Mouse (Mus musculus): Measurements from ENCODE around the gene Pawr. TPM values are rescaled to one million over a fixed set of nuclear protein-coding genes. Genes with fewer than 3 reads are reported as not detected.

Gene Pawr
- total RNA-seq, 2 experiments from 2014 or later, result 2.9 to 3.9 TPM

DNA sequence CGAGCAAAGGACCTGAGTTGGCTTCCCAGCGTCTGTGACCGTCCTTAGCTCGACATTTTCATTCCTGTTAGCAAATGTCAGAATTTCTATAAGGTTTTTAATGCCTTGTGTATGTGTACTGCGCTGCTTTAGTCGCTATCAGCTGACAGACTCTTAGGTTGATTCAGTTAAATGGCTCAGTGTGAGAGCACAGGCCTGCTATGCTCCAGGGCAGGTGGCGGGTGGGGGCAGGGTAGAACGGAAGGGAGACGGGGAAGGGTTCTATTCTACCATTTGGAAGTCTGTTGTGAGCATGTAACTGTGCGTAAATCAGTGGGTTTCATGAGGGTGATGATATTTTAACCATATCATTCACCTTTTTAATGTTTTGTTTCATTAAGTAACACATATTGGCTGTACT is 21.0 kb downstream of the Pawr start:
- no peak for DNase-seq
- intact Hi-C loops (cut with DNase I), result no loop called here

DNA sequence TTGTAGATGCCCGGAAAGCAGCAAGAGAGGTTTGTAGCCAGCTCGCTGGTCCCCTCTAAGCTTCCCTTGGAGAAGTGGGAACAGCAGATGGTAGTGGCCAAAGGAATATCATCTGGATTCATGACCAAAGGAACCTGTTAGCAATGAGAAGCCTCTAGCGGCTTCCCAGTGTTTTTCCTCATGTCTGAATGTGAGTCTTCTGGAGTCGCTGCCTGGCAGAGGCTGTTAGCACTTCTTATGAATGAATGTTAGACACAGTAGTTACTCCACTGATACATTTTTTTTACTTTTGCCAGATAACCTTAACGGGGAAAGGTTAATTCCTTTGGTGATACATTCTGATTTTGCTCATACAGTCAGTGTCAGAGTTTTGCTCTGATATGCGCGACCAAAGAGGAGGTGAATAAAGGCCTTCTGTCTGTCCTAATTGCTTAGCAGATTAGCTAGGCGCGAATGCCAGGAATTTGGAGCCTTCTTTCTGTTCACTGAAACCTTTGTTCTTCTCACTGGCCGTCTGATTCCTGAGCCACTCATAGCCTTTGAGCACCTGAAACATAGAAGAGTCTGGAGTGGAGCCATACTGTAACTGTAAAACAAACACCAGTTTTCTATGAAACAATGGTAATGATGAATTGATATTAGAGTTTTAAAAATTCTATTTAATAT is 22.9 kb downstream of the Pawr start:
- no peak for DNase-seq

DNA sequence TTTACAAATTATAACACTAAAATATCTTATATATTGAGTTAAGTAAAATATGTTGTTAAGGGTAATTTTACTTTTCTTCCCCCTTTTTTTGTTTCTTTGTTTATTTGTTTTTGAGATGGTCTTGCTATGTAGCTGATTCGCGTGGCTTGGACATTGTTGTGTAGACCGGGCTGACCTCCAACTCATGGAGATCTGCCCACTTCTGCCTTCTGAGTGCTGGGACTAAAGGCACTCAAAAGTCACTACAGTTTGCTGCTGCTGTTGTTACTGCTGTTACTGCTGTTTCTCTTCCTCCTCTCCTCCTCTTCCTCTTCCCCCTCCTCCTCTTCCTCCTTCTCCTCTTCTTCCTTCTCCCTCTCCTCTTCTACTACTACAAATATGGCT is 23.5 kb downstream of the Pawr start:
- DNase-seq, result peak; percentile 50
- intact Hi-C loops (cut with DNase I), result no loop called here

More for the DNA sequence above, 22.9 kb downstream of the Pawr start:
- intact Hi-C loops (cut with DNase I), result no loop called here

DNA sequence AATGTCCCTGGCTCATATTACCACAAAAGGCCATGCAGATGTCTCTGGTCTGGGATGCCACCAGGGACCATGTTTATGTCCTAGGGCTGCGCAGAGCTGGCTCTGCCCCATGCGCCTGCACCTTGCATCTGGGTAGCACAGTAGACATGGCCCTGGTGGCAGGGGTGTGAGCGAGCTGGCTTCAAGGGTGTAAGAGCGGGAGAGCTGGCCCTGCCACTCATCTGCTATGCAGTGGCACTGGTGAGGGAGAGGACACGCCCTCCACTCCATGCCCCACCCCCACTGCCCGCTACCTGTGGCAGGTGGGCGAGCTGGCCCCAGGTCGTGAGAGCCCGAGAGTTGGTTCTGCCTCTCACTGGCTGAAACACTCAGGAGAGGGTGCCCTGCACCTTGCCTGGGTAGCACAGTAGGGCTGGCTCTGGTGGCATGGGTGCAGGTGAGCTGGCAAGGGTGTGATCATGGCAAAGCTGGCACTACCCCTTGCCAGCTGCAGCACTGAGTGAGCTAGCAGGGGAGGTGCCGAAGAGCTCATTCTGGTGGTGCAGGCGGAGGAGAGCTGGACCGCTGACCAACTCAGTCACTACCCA is 24.8 kb downstream of the Pawr start:
- intact Hi-C loops (cut with DNase I), result no loop called here
- no peak for DNase-seq

DNA sequence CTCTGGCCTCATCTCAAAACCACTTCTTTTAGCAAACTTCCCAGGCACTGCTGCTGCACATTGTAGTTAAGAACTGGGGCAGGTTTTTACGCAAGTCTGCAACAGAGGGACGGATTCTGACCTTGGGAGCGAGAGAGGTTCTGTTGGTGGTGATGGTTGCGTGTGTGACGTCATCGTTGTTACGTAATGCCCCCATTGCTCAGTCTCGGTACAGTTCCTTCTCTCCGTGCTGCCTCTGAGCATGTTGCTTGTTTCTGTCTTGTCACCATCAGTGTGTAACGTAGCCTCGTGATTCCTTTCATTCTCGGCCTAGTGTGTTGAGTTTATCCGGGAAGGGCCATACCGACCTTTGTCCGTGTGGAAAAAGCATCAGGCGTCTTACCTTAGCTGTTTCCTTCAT is 28.1 kb downstream of the Pawr start:
- DNase-seq, result no peak
- intact Hi-C loops (cut with DNase I), result no loop called here

DNA sequence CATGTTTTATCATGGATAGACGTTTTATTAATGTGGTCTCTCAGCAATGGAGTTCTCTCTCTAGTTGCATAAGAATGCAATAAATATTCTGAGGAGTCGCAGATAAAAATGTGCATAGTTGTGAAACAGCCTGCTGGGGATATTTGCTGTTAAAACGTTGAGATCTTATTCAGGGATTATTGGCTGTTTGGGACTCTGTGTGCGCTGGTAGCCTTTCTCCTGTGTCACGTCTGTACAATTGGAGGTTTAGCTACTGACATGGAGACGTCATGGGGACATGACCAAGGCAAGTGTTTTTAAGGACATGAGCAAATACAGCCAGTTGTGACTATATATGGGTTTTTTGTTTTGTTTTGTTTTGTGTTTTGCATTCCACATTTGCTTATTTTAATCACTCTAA is 28.9 kb downstream of the Pawr start:
- DNase-seq, result no peak
- intact Hi-C loops (cut with DNase I), result no loop called here

DNA sequence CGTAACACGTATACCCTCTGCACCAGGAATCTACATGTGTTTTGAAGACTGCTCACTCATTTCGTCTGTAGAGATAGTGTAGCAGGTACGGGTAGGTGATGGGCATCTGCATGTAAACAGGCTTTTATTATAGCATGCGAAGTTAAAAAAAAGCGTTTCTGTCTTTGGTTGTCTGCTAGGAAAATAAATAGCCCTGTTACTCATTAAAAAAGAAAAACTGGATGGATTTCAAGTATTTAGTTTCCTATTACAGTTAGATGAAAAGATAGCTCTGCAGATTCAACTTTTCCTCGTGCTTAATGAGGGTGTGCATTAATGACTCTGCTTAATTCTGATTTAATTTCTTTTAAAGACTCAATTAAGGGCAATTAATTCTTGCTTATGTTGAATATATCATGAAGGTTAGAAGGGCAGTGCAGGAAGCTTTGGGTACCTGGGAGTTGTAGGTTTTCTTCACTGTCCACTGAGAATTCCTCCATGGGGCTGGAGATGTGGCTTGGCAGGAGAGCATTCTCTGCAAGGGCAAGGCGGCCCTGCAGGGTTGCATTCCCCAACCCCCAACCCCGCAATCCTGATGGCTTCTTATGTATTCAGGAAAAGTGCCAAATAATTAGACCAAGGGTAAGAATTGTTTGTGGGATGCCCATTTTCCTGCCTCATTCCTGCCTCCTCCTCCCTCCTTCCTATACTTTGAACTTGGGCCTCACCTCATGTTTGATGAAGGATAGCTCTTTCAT is 29.7 kb downstream of the Pawr start:
- DNase-seq, result no peak
- intact Hi-C loops (cut with DNase I), result no loop called here

DNA sequence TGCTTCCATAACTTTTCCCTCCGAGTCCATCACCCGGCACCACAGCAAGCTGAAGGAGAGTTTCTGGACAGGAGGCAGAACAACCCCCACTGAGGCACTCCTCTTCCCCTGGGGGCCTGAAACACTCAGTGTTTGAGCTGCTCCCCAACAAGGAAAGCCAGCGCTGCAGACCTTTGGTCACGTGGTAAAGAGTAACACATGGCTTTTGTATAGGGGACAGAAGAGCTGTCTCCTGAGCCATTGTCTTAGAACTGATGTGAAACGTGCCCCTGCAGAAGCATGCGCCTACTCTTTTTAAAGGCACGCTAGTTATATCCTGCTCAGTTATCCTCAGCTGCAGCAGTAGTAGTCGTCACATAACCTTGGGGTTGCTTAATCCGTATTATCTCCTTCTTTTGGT is 32.0 kb downstream of the Pawr start:
- no peak for DNase-seq
- intact Hi-C loops (cut with DNase I), result no loop called here

DNA sequence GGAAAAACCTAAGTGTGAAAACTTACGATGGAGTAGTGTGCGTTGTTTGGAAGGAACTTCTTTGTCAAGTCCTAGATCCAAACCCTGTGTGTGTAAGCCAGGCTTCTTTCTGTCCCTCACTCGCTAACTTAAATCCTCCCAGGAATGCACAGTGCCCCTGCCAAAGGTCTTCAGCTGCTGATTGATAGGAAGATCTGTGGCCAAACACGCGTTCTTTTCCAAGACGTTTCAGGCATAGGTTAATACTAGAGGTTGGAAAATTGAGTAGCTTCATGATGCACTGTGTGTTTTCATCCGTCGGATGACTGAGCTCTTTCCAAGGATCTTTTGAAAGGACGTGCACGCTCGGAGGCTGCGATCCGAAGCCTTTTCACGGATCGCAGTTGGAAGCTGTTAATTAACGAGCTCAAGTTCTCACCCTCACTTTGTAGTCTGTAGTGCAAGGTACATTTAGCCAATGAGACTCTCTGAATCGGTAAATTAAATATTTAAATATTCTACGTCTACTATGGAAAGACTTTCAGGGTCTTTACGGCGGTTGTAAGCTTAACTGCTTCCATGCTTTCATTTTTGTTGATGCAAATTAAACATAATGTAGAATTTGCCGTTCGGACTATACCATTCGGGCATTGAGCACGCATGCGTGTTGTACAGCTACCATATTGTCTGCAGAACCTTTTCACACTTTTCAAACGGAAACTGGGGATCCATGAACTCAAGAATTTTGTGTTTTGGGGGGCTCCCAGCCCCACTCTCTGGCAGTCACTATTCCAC is 33.2 kb downstream of the Pawr start:
- DNase-seq, result no peak
- intact Hi-C loops (cut with DNase I), result no loop called here

DNA sequence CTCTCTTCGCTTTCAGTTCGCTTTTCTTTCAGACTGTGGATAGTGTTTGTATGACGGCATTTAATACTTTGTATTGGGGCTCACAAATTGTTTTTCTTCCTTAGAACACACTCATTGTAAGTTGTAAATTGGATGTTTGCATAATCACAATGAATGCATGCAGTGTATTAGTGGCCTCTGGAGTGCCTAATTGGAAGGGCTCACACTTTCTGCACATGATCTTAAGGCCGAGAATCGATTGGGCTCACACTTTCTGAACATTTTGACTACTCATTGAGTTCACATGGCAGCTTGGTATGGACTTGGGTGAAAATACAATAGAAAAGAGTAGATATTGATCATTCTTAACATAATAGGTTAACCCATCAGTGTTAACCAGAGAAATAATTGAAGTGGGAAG is 34.3 kb downstream of the Pawr start:
- intact Hi-C loops (cut with DNase I), result no loop called here
- no peak for DNase-seq

DNA sequence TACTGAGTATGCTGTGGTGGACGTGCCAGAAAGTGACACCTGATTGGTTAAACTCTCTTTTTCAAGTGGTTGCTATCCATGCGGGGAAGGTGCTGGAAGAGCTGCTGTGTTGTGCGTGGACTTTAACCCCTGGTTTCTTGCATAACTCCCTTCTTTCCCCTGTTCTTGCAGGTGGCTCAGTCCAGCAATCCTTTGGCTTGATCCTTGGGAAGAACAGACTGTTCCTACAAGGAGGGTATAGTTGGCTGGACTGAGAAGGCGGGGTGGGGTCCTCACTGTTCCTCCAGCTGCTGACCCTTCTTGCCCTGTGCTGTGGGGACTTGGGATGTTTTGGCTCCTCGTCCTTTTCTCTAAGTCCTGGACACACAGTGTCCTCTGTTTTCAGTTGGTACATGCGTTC is 36.4 kb downstream of the Pawr start:
- no peak for DNase-seq

DNA sequence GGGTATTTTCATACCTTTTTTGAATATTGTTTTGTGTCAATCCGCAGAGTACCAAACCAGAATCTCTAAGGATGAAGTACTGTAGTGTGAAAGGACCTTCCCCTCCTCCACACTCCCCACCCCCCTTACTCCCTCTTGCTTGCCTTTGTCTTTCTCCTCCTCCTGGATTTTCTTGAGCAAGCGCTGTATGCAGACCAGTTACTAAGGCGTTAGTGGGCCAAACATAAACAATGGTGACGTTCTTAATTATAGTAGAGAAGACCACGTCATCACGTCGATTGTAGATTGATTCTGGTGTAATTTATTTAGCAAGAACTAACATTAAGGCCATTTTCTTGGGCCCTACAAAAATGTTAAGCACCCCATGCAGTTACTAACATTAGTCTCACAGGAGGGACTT is 40.3 kb downstream of the Pawr start:
- intact Hi-C loops (cut with DNase I), result no loop called here
- no peak for DNase-seq

More for the DNA sequence above, 36.4 kb downstream of the Pawr start:
- intact Hi-C loops (cut with DNase I), result no loop called here

DNA sequence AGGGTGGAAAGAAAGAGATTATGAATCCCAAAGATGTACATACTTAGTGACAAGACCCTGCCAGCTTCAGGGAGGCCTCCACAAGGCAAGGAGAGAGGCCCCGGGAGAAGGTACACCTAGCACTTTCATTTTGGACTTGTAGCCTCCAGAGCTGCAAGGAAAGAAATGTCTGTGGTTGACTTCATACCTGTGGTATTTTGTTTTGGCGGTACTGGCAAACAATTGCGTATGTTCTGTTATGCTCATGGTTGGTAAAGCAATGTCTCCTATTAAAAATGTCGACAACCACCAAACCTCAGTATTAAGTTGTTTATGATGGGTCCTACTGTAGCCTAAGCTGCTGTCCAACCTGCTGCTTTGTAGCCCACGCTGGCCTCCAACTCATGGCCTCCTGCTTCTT is 40.9 kb downstream of the Pawr start:
- intact Hi-C loops (cut with DNase I), result no loop called here
- no peak for DNase-seq

DNA sequence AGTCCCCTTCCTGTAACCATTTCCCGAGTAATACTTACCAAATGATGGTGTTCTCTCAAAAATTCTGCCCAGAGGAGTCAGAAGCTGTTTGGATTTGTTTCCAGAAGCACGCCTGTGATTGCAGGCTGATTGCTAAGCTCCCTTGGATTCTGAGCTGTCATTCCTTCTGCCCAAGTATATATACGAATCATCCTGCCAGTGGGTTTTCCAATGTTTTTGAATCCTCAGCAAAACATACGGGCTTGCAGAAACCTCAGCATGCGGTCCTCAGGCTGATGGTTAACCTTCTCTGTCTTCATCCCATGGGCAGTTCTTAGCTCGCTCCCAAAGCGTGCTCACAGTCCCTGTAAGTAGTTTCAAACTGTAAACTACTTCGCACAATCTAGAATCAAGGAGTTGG is 43.9 kb downstream of the Pawr start:
- intact Hi-C loops (cut with DNase I), result no loop called here
- DNase-seq, result no peak

DNA sequence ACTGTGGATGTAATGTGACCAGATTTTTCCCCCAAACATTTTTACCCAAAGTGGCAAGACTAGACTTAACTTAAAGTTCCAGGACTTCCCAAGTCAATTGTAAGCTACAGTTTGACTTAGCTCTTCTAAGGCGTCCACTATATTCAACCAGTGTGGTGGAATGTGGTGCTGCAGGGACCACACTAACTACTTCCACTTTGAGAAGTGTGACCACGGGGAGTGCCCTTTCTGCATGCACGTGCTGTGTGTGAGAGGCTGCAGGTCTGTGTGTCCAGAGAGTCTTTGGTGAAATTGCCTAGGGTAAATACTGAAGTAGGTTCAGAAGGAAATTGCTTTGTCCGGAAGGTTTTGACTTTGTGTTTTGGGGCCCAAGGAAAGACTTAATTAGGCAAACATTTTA is 44.4 kb downstream of the Pawr start:
- intact Hi-C loops (cut with DNase I), result no loop called here
- DNase-seq, result no peak

DNA sequence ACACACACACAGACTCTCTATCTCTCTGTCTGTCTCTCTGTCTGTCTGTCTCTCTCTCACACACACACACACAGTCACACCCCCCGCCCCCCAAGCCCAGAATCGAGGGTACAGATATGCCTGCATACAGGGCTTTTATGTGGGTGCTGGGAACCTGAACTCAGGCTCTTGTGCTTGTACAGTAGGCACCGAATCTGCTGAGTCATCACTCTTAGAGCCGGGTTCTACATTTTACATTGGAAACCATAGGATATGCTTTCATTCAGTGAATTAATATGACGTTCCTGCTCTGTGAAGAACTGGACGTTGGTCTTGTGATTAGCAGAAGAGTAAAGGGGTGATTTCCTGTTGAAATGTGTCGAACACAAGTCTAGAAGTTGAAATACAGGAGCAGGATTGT is 45.4 kb downstream of the Pawr start:
- intact Hi-C loops (cut with DNase I), result no loop called here
- DNase-seq, result no peak

DNA sequence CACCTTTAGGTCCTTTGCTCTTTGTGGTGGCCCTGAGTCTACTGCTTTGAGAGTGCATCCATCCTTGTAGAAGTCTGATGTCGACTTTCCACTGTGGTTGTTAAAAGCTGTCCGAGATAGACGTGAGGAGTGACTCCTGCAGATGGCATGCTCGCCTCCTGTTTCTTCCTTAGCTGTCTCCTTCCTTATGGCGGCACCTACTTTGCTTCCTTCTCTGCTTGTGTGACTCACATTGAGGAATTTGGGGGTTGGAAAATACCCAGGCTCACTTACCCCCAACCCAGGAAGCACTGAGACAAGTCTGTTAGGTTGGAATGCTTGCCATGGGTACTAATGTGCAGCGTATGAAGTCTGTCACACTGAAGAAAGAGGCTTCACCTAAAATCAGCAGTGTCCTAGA is 46.1 kb downstream of the Pawr start:
- DNase-seq, result no peak
- intact Hi-C loops (cut with DNase I), result no loop called here

DNA sequence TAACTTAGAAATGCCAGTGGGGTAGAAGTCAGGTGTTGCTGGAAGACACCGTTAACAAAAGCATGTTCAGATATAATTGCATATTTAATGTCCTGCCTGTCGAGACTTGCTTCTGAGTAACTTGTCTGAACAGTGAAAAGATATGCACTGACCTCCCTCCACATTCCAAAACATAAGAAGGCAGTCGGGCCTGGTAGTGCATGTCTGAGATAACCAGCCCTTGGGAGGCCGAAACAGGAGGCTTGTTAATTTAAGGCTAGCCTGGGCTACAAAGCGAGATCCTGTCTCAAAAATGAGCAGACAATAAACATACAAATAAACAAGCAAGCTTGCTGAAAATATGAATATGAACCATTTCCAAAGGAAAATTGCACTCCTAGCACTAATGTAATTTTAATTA is 46.6 kb downstream of the Pawr start:
- DNase-seq, result no peak
- intact Hi-C loops (cut with DNase I), result no loop called here

DNA sequence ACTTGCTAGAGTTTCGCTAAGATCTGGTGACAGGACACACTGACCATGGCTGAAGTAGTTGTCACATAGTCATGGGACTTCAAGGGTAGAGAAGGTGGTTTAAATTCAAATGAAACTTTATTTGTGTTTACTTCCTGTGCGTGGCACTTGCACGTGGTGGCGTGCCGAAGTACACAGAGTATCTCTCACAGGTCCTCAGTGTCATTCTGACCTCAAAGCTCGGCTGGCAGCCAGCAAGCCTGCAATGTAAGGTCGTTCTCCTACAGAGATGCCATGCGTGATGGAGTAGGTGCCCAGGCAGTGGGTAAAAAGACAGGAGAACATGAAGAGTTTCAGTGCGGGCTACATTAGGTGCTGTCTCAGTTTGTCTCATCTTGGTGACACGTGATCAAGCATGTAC is 48.8 kb downstream of the Pawr start:
- no peak for DNase-seq
- intact Hi-C loops (cut with DNase I), result no loop called here

DNA sequence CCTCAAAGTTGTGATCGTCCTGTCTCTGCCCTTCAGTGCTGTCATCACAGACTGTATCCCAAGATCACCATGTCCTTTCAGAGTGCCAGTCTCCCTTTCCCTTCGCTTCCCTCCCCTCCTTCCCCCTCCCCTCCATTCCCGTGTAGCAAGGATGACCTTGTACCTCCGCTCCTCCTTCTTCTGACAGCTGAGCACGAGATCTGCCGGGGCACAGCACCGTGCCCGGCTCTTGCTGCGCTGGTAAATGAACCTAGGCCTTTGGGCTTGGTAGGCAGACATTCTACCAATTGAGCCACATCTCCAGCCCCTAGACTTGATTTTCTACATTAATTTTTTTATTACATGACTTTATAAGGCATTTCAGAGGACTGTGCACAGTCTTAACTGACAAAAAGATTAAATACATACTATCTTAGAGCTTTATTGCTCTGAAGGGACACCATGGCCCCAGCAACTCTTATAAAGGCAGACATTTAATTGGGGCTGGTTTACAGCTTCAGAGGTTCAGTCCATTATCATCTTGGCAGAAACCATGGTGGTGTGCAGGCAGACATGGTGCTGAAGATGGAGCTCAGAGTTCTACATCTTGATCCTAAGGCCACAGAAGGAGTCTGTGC is 52.3 kb downstream of the Pawr start:
- intact Hi-C loops (cut with DNase I), result no loop called here
- DNase-seq, result no peak

DNA sequence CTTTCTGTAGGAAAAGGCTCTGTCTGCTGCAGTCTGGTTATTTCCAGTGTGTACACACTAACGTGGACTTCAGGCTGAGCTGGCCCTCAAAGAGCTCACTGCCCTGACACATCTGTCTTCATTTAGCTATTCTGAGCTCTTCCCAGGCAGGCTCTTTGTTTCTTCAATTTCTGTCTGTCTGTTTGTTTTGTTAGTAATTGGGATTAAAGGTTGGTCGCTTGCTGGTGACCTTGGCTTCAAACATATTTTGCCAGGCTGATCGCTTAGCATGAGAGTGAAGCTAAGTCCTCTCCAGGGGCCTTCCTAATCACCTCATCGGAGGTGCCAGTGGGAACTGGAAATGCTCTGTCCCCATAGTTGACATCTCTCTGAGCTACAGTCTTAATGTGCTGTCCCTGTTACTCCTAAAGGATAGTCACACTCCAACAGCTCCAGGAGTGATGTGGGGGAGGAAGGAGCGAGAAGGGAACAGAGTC is 53.6 kb downstream of the Pawr start:
- intact Hi-C loops (cut with DNase I), result no loop called here
- DNase-seq, result no peak

All from left cerebral cortex, postnatal 4 days (tissue).